Mouse (Mus musculus) 3134 (cell line): ENCODE measurements around the gene Rassf8.

ENCODE experiments used
- DNase-seq: peaks from one replicate; pipeline ENCODE4 v3.0.0-alpha.2; 2011; ENCODE audit warnings: low spot score; ENCODE audit not compliant: insufficient read length; ENCODE audit errors: extremely low read depth

Gene Rassf8

DNA sequence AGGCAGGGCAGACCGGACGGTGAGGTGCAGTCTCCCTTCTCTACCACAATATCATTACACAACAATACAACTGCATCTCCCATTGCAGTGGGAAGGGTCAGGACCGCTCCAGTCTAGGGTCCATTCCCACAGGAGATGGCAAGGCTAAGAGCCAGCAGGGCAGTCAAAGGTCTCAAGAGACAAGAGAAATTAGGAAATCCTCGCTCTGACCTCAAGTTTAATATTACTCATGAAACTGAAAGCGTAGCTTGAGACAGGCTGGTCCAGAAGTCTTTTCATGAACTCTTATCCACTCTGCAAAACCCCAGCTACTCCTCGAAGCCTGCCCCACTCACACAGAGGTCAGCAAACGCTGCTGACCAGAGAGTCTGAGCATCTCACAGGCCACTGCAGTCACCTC lies 110.9 kb downstream of the Rassf8 start:
- no peak for DNase-seq

DNA sequence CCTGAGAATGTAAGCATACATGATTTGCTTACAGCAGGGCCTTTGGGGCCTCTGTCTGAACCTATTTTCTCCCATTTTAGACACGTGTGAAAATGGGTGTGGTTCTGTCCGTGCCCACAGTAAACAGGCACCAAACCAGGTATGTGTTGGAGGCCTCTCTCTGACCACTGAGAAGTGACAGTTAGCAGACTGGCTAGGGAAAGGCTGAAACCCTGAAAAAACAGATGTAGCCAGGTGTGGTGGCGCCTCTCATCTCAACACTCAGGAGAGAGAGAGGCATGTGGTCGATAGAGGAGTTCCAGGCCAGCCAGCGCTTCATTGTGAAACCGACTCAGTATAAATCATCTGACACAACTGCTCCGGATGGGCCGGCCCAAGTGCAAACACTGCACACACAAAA lies 111.9 kb downstream of the Rassf8 start:
- DNase-seq, result no peak

DNA sequence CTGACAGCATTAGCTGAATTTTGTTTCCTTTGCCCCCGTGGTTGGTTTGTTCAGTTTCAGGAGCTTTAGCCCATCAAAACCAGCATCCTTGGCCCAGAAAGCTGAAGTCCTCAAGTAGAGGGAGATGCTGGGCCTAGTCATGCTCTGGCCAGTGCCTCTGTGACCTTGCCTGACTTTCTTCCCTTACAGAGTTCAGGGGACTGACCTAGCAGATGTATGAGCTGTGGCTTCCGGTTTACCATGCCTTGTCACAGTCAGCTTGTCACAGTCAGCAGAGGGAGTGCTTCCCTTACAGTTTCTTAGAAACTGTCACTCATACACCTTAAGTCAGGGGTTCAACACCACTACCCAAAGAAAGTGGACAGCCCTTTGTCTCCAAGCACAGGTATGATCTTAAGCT lies 113.8 kb downstream of the Rassf8 start:
- peak; percentile 60 for DNase-seq

DNA sequence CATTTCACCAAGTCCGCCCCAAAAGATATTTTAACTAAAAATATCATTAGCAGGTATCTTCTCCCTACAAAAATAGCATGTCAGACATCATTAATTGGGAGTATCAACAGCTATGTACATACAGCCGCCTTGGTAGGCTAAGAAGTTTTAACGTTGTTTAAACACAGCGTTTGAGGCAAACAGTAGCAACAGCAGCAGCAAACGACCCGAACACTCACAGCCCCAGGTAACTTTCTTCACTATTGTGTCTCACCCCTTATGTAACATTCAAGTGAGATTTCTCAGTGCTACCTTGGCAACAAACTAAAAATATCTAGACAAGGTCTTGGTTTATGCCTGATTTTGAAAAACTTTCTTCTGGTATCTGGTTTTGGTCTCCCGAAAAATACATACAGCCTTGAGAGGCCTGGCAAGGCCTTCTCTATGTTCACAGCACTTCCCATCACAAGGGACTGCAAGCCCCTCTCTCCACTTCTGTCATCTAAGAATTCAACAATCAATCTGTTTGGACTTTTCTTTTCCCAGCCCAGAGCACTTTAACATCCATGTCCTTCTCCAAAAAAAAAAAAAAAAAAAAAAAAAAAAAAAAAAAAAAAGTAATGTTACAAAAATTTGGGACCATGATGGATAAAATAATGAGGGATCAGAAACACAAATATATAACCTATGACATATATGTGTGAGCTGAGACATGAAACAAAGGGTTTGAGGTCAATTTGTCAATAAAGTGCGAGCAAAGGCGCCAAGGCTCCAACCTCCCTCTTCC lies 115.1 kb downstream of the Rassf8 start:
- DNase-seq, result no peak

DNA sequence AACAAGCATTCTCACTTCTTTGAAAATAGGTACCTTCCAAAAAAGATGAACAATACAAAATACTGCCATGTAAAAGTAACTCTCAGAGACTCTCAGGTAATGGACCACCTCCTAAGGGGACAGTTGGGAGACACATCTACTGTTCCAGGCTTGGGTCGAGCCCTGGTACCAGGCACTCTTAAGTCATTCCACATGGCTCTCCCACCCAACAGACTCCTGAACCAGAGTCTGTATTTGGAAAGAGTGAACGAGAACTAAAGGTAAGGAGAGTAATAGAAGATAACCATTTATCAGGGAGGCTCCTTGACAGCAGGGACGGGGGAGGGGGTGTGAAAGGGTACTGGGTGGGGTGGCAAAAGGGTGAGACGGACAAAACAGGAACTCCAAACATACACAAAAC lies 115.8 kb downstream of the Rassf8 start:
- DNase-seq, result no peak

DNA sequence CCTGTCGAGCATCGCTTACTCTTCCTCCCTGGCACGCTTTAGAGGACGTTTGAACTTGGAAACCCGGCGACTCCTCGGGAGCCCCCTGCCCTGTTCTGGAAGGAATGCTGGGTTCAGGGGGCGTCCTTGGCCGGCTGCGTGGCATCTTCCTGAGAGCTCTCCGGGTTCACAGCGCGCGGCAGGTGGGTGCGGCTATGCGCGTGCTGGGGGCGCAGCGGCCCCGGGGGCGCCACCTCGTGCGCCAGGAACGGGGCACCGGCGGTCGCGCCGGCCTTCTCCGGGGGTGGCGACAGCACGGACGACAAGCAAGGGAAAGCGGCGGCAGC lies 116.2 kb downstream of the Rassf8 start:
- DNase-seq, result no peak

DNA sequence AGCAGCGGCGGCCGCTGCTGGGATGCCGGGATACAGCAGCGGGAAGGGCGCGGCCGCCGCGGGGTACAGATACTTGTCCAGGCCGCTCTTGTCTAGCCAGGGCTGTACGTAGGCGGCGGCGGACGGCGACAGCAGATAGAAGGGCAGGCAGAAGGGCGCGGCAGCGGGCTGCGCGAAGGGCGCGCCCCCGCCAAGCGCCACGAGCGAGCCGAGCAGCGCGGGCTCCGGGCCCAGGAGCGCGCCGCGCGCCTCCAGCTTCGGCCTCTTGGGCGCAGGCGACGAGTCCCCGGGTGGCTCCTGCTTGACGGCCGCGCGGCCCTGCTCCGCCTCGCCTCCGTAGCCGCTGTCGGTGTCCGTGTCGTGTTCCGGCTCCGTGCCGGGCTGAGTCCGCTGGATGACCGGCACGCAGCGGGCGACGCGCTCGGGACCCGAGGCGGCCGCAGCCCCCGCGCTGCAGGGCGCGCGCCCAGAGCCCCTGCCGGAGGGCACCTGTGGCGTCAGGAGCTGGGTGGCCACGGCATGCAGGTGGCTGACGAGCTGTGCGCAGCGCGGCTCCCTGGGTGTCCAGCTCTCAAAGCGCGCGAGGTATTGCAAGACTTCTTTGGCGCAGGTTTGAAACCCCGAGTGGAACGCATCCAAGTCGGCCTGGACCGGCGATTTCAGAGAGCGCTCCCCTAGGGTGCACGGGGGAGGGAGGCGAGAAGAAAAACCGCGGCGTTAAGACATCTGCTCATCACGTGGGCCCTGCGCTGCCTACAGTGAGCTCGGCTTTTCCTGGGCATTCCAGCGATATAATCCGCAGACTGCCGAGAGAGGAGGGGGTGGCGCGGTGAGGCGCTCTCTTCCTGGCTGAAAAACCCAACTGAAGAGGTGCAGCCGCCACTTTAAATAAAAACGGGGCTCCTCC lies 116.8 kb downstream of the Rassf8 start:
- DNase-seq, result peak; percentile 97

DNA sequence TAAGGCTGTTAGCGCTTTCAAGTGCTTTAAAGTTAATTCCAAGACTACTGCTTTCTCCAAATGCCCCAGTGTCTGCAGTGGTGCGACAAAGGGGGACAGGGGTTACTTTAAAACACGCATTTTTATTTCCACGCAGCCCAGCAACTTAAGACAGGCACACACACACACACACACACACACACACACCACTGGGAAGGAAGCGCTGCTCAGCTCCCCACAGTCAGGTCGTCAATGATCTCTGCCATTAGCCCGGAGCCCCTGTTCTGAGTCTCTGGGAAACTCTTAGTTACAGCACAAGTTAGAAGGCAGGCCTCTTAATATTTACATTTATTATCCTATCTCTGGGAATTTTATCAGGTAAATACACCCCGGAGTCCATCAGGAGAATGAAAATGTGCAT lies 117.6 kb downstream of the Rassf8 start:
- DNase-seq, result no peak

DNA sequence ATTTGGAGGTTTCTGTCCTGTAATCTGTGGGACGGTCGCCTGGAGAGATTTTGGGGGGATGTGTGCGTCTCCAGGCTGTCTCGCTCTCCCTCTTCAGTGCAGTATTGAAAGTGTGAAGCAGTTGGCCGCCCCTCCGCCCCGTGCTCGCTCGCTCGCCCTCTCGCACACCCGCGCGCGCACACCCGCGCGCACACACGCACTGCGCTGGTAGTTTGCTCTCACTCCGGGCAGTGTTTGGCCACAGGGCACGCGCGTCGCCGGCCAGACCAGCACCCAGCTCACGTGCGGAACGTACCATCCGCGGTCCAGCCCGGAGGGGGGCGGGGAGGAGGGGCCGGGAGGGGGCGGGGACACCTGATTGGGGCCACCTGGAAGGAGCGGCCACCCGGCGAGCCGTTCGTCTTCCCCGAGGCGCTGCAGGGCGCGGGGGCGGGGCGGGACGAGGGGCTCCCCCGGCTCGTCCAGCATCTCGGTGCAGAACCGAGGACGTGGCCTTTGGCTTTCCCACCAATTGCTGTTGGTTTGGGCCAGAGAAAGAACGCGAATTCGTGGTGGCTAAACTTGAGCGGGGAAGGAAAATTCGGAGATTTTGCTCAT lies 118.8 kb downstream of the Rassf8 start, which contains the start of gene Bhlhe41:
Gene Bhlhe41, minus strand, starts transcription at position 270 of the 597 bp plus-strand sequence.
- DNase-seq, result peak; percentile 98

DNA sequence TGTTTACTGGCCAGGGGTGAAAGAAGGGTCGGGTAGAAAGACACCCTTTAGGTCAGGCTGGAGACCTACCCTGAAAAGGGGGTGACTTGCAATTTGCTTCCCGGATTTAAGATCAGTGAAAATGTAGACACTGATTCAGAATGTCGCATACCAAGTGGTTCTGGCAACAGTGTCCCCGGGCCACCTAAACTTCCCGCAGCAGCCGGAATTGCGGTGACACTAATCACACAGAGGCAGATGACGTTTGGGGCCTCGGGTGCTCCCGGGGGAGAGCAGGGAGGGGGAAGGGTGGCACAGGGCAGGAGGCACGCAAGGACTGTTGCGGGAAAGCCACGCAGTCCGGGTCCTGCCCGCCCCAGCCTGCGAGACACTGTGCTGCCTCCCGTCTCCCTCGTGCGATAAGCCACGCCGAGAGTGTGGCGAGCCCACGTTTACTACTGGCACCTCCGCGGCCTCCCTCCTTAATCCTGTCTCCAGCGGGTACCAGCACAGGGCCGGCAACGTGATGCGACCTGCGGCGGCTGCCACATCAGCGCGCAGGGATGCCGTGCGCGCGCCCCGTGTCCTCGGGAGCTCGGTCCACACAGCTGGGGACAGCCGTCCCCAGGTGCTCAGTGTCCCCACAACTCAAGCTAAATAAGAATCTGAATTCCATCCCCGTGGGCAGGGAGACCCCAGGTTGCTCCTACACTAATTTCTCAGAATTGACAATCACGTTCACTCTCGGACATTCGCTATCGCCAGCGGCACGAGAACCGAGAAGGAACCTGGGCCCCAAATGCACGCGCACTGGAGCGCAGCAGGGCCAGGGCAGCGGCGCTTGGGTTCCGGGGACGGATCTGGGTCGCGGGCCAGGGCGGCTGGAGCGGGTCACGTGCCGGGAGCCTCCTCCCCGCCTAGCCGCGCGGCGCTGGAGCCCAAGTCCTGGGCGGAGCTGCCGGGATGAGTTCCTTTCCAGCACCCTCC lies 119.6 kb downstream of the Rassf8 start:
- peak; percentile 97 for DNase-seq

DNA sequence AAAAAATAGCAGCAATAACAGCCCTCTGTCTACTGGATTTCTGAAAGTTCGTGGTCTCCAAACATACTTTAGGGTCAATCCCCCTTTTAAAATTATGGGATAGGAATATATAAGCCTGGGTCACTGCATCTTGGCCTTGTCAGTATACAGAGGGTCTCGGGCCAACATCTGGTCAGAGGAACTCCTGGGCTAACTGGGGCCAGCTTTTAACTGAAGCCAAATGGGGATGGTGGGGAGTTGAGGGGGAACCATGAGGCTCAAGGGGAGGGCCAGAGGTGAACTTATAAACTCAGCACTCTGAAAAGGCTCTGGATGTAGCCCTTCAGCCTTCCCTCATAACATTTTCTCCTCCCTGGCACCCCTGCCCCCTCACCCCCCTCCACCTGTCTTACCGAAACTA lies 120.6 kb downstream of the Rassf8 start:
- no peak for DNase-seq
